Mouse (Mus musculus) lung, embryonic 14.5 days (tissue): ENCODE results near the gene Urgcp. TPM values are rescaled to one million over a fixed set of nuclear protein-coding genes. Genes with fewer than 3 reads are reported as not detected.

ENCODE experiments used
- ATAC-seq: fragments of 200-750 bp; cut with Nextera tagmentation; 2 replicates; pipeline ENCODE4 v1.8.0; 2017; ENCODE audit warnings: mild to moderate bottlenecking, moderate TSS enrichment, moderate library complexity; ENCODE audit not compliant: insufficient read depth
- DNase-seq: peaks from one replicate; pipeline ENCODE4 v3.0.0-alpha.2; 2015
- H3K27ac ChIP-seq: fragments of 300-500 bp; sonication (generic); 2 replicates; pipeline ENCODE4 v1.5.1; 2014; ENCODE audit warnings: low read depth, mild to moderate bottlenecking, moderate library complexity
- H3K27me3 ChIP-seq: fragments of 300-500 bp; sonication (generic); 2 replicates; pipeline ENCODE4 v1.6.1; 2014; ENCODE audit warnings: low read length, control low read depth; ENCODE audit not compliant: insufficient read depth
- H3K36me3 ChIP-seq: fragments of 300-500 bp; sonication (generic); 2 replicates; pipeline ENCODE4 v1.6.1; 2014; ENCODE audit warnings: control low read depth; ENCODE audit not compliant: insufficient read depth
- H3K4me1 ChIP-seq: fragments of 300-500 bp; sonication (generic); 2 replicates; pipeline ENCODE4 v1.6.1; 2014; ENCODE audit warnings: antibody characterized with exemption, control low read depth; ENCODE audit not compliant: insufficient read depth
- H3K4me2 ChIP-seq: fragments of 300-500 bp; sonication (generic); 2 replicates; pipeline ENCODE4 v1.6.1; 2014; ENCODE audit warnings: mild to moderate bottlenecking
- H3K4me3 ChIP-seq: fragments of 300-500 bp; sonication (generic); 2 replicates; pipeline ENCODE4 v1.5.1; 2014; ENCODE audit warnings: low read depth, low read length
- H3K9ac ChIP-seq: fragments of 300-500 bp; sonication (generic); 2 replicates; pipeline ENCODE4 v1.6.1; 2014
- H3K9me3 ChIP-seq: fragments of 300-500 bp; sonication (generic); 2 replicates; pipeline ENCODE4 v1.6.1; 2016; ENCODE audit warnings: low read depth, low read length, control low read depth
- CTCF ChIP-seq: IDR thresholded peaks from 2 replicates; pipeline ENCODE4 v1.5.1; 2016; ENCODE audit warnings: antibody characterized with exemption, low read depth
- WGBS: fragments of 180-500 bp; shearing (Covaris S2); extraction: QIAGEN DNeasy Blood & Tissue Kit; methylation state at CpG from one replicate; pipeline ENCODE4 v1.1.7; 2014; 5-methylcytosine and 5-hydroxymethylcytosine counted together
- polyA plus RNA-seq: library from polyadenylated mRNA; unstranded; fragments of >200 nt; fragmentation: Nextera tagmentation; extraction: Ambion mirVana; gene quantifications from 2 replicates; pipeline ENCODE4 v1.2.1, GENCODE M21; 2014

The Urgcp gene
- polyA plus RNA-seq, 1 experiment from 2014 or later: 20.1 TPM

- Histone ChIP-seq H3K4me1 (peaks cover 12% of the 10 kb centered on the region; the same call in 1 of the 2 replicates), H3K27ac (peak overlapping the region; percentile 94), H3K9ac (peak overlapping the region; percentile 82), H3K4me2 (peak overlapping the region; percentile 89), H3K4me3 (peak overlapping the region; percentile 86), H3K27me3 (no peaks in the 10 kb centered on the region), H3K9me3 (no peaks in the 10 kb centered on the region), H3K36me3 (peaks cover 19% of the 10 kb centered on the region)
- no peak for TF ChIP-seq CTCF
- WGBS: 34% methylated on average over 8 of the region's 8 CpGs
- ATAC-seq (no peak), DNase-seq (no peak)
Measured at GRCm38 (mm10) chr11:5787671-5788055, 25.5 kb upstream of the Urgcp start.

- H3K4me3 ChIP-seq: no peak overlapping the region
- H3K4me2 ChIP-seq: no peak overlapping the region
- peaks cover 8% of the 10 kb centered on the region for H3K36me3 ChIP-seq
- DNase-seq (no peak), ATAC-seq (no peak)
- TF ChIP-seq CTCF: no peak
- no peak overlapping the region for H3K9ac ChIP-seq
- H3K9me3 ChIP-seq: no peaks in the 10 kb centered on the region
- no peaks in the 10 kb centered on the region for H3K27me3 ChIP-seq
- H3K27ac ChIP-seq: no peak overlapping the region
- H3K4me1 ChIP-seq: peaks cover 12% of the 10 kb centered on the region; the same call in 1 of the 2 replicates
Measured at GRCm38 (mm10) chr11:5785732-5786131, 23.6 kb upstream of the Urgcp start.

- Histone ChIP-seq H3K36me3 (peaks cover 10% of the 10 kb centered on the region; the same call in 1 of the 2 replicates), H3K9ac (no peak overlapping the region), H3K4me3 (no peak overlapping the region), H3K4me1 (peaks cover under 1% of the 10 kb centered on the region; the same call in 1 of the 2 replicates), H3K27ac (no peak overlapping the region), H3K27me3 (no peaks in the 10 kb centered on the region), H3K9me3 (no peaks in the 10 kb centered on the region), H3K4me2 (no peak overlapping the region)
- no peak for ATAC-seq
- TF ChIP-seq CTCF: 0 out of 2 replicates have a peak, but pooled peaks have one; percentile 7
- 60% methylated on average over 8 of the region's 8 CpGs for WGBS
- DNase-seq: no peak
Measured at GRCm38 (mm10) chr11:5782199-5782944, 20.2 kb upstream of the Urgcp start.

GRCm38 (mm10) chr11:5780035-5780499, 17.9 kb upstream of the Urgcp start:
- WGBS: 89% methylated on average over 6 of the region's 6 CpGs
- H3K4me3 ChIP-seq: no peak overlapping the region
- no peaks in the 10 kb centered on the region for H3K9me3 ChIP-seq
- no peaks in the 10 kb centered on the region for H3K4me1 ChIP-seq
- no peak overlapping the region for H3K27ac ChIP-seq
- H3K27me3 ChIP-seq: no peaks in the 10 kb centered on the region
- no peak for TF ChIP-seq CTCF
- H3K36me3 ChIP-seq: peaks cover 10% of the 10 kb centered on the region; the same call in 1 of the 2 replicates
- no peak overlapping the region for H3K9ac ChIP-seq
- DNase-seq (no peak), ATAC-seq (no peak)
- no peak overlapping the region for H3K4me2 ChIP-seq

- Histone ChIP-seq H3K27me3 (no peaks in the 10 kb centered on the region), H3K36me3 (peaks cover 10% of the 10 kb centered on the region; the same call in 1 of the 2 replicates), H3K4me1 (no peaks in the 10 kb centered on the region), H3K4me2 (no peak overlapping the region), H3K9ac (no peak overlapping the region), H3K4me3 (no peak overlapping the region), H3K27ac (no peak overlapping the region), H3K9me3 (no peaks in the 10 kb centered on the region)
- no peak for ATAC-seq
- DNase-seq: no peak
- TF ChIP-seq CTCF: peak; percentile 49
- 73% methylated on average over 2 of the region's 2 CpGs for WGBS
Measured at GRCm38 (mm10) chr11:5778481-5778880, 16.3 kb upstream of the Urgcp start.

- Histone ChIP-seq H3K9ac (no peak overlapping the region), H3K27ac (no peak overlapping the region), H3K4me3 (no peak overlapping the region), H3K9me3 (no peaks in the 10 kb centered on the region), H3K36me3 (peaks cover 9% of the 10 kb centered on the region; the same call in 1 of the 2 replicates), H3K4me1 (no peaks in the 10 kb centered on the region), H3K4me2 (no peak overlapping the region), H3K27me3 (no peaks in the 10 kb centered on the region)
- WGBS: 77% methylated on average over 6 of the region's 6 CpGs
- no peak for DNase-seq
- ATAC-seq: no peak
- TF ChIP-seq CTCF: no peak
Measured at GRCm38 (mm10) chr11:5766019-5766418, 3.8 kb upstream of the Urgcp start.

- 20% methylated on average over 6 of the region's 6 CpGs for WGBS
Measured at GRCm38 (mm10) chr11:5762633-5762982, 432 bp upstream of the Urgcp start.

More at GRCm38 (mm10) chr11:5762633-5762982, 432 bp upstream of the Urgcp start:
- Histone ChIP-seq H3K27me3 (no peaks in the 10 kb centered on the region), H3K4me3 (peak overlapping the region; percentile 79), H3K36me3 (peaks cover 7% of the 10 kb centered on the region; the same call in 1 of the 2 replicates), H3K4me1 (no peaks in the 10 kb centered on the region), H3K9me3 (no peaks in the 10 kb centered on the region), H3K9ac (peak overlapping the region; percentile 89), H3K27ac (peak overlapping the region; percentile 94), H3K4me2 (peak overlapping the region; percentile 70)
- DNase-seq (no peak), ATAC-seq (peak; percentile 40; the same call in 1 of the 2 replicates)
- no peak for TF ChIP-seq CTCF
